Mouse (Mus musculus) spleen, postnatal 36 days (tissue): ENCODE results near the gene Fndc10.
A peak's percentile ranks its signal among the peaks of the same experiment; 100 is the strongest.
"Not testable (repeated sequence)": the region's sequence is repeated elsewhere in the genome, so short reads cannot be mapped to it uniquely, and the experiment has no call there.

ENCODE experiments used
- DNase-seq, 2 experiments: peaks; one replicate each; pipeline ENCODE4 v3.0.0; 2022; ENCODE audit warnings: low spot score in 2 of 2, mixed read lengths in 1 of 2

Fndc10 gene

DNA sequence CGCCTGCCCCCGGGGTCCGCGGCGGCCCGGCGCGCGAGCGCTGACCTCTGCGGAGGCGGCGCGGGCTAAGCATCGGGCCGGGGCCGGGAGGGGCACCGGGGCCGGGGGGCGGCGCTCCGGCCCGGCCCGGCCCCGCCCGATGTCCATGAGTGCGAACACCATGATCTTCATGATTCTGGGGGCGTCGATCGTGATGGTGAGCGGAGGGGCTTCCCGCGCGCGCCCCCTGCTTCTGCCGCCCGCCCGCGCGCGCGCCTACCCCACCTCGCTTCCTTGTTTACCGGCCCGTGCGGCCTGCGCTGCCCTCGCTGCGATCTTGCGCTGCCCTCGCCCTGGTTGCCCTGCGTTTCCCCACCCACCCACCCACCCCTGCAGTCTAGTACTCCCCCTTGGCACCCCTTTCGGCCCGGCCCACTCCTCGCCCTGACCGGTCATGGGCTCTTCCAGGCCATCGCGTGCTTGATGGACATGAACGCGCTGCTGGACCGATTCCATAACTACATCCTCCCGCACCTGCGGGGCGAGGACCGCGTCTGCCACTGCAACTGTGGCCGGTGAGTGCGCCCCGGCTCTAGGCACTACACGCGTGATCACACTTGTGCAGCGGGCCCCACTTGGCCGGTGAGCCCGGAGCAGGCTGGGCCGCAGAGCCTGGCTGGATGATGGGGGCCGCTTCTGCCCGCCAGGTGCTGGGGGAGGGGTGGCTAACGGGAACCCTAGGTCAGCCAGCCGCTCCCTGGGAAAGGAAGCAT, 41.0 kb downstream of the Fndc10 start:
- DNase-seq: peak; percentile 18 to 38

DNA sequence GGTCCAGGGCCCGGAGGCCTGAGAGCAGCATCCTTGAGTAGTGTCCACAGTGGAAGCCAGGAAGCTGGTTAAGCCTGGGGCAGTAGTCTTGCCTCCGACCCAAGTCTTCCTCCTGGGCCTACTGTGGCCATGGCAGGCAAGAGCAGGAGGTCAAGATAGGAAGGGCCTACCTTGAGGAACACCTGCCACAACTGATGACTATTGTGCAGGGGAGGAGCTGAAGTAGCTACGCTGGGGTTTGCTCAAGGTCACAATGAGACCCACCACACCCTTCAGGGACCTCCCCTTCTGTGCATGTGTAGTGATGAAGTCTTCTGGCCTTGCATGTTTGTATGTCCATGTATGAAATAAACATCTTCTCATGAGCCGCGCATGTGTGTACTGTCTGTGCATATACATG, 41.6 kb downstream of the Fndc10 start:
- DNase-seq: no peak

DNA sequence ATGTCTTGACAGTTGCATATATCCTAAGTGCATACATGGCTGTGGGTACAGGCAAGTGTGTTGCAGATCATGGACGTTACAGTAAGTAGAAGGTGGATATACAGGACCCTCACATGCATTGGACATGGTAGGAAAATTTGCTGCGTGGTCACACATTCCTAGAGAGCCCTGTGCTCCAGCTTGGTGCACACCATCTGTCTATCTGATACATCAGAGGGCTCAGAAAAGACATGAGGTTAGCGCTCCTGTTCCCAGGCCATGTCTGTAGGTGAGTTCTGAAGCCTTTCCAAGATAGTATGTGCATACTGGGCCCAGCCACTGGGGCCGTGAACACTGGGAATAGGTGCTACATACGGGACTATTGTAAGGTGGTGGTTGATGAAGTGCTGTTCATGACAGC, 42.3 kb downstream of the Fndc10 start:
- no peak for DNase-seq

DNA sequence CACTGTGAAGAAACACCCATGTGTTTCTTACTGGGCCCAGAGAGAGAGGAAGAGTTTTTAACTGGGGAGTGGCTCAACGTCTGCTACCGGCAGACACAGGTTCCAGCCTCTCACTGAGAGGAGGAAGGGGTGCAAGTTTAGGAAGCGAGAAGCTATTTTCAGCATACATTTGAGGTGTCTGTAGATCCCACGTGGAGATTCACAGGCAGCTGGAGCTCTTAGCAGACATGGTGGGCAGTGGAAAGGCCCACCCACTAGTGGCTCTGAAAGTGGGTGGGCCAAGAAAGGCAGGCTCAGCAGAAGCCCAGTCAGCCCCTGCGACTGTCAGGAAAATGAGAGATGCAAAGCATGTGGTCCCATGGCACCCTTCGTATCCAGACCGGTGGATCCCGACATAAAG, 44.1 kb downstream of the Fndc10 start:
- DNase-seq: no peak

DNA sequence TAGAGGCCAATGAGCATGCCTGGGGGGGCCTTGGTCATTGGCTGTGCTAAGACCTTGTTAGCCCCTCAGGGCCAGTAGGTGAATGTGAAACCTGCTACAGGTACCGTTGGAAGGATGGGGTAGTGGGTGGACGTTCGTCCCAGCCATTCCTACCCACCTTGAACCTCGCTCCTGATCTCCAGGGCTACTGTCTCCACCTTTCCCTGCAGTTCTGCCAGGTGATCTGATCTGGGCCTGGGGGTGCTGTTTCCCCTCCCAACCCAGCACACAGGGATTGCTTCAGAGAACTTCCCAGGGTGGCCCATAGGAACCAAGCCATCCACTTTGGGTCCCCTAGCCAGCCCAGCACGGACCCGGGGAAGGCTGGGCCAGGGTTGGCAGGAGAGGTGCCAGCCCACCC, 45.0 kb downstream of the Fndc10 start:
- DNase-seq: no peak

DNA sequence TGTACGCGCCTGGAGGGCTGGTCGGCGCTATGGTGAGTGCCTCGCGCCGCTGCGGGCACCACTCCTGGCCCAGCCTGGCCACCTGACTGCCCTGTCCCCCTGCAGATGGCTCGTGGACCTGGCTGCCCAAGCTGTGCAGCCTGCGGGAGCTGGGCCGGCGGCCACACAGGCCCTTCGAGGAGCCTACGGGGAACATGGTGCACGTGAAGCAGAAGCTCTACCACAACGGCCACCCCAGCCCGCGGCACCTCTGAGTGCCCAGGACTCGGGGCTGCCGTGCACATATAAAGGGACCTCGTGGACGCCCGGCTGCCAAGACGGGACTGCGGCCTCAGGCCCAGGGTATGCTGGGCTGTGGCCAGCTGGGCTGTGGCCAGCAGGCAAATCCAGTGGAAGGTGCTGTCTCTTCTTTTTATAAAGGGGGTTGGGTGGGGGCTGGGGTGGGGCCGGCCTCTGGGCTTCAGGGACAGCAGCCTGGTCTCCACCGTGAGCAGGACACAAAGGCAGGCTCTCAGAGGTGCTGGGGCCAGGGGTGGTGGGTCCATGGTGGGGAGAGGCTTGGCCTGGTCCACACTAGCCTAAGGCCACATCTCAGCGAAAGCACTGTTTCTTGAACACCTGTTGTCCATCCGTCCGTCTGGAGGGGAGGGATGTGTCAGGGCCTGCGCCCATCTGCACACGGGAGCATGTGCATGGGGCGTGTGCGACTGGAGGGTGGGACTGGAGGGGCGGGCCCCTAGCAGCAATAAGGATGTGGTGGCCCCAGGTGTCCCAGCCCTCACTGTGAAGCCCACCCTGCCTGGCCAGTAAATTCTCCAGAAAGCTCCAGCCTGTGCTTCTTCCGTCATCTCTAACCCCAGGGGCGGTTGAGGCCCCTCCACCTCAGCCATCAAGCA, 45.8 kb downstream of the Fndc10 start:
- DNase-seq: no peak

DNA sequence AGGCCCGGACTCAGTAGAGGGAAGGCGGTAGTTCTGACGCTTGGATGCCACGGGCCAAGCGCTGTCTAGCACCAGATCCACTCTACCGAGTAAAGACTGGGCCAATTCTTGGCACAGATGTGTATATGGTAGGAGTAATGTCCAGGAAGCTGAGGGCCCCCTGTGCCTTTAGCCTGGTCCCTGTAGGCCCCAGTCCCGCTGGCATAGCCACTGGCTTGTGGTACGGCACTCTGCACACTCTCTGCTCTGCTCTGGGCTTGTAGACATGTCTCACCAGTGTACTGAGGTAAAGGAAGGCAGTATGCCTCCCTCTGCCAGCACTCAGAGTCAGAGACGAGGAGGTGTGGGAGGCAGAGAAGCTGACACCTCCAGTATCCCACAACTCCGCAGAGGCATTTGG, 46.5 kb downstream of the Fndc10 start:
- not testable (repeated sequence) for DNase-seq

DNA sequence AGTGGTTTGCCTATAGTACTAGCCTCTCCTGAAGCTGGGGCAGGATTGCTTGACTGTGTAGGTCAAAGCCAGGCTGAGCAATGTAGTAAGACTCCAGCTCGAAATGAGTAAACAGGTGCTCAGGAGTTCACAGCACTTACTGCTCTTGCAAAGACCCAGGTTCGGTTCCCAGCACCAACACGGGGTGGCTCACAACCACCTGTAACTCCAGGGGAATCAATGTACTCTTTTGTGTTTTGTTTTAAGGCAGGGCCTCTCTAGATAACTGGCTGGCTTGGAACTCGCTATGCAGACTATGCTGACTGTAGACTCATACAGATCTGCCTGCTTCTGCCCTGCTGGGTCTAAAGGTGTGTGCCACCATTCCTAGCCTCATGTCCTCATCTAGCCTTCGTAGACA, 48.5 kb downstream of the Fndc10 start:
- DNase-seq: no peak

DNA sequence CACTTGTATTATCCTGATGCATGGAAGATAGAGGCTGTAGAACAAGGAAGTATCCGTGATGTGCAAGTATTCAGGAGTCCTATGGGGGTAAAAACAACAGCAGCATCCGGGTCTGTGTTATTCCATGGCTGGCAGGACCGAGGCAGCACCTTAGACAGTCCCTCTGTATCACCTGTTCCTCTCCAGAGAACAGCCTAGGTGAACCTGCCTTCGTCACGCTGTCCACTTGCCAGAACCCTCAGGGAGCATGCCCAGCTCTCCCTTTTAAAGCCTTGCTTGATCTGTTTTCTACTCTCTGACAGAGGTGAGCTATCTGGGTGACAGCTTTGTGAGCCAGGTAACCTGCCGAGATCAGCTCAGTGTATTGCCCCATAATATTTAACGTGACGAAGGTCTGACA, 50.3 kb downstream of the Fndc10 start:
- DNase-seq: no peak

DNA sequence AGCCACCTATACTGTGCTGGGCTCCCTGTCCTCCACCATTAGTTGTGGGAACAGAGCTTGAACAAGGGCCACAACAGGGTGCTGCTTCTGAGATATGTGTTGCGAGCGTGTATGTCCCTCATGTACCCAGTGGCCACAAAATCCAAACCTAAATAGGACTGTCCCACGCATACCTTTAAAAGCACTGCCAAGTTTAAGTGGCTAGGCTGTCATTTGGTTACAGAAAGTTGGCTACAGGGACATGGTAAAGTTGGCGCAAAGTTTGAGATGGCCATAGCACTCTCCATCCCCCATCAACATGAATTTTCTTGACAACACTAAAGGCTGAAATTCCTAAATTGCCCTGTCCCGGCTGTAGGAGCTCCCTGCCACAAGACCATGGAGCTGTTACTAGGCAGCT, 51.0 kb downstream of the Fndc10 start:
- no peak for DNase-seq
